27 mouse cellular contexts compared by ENCODE assay signal in genomic region chr6:48683263-48683821, GRCm38 (mm10). TPM values are rescaled to one million over a fixed set of nuclear protein-coding genes. Genes with fewer than 3 reads are reported as not detected.
"Had no signal": no experiment of that assay in that cellular context is flagged by ENCODE, and none has a peak within 500 bp of the region (broad histone marks: within the 10 kb centered on the region; RNA-seq: fewer than 3 reads in every experiment).

No protein-coding gene starts in this region.

RNA-seq across cellular contexts. Expression of gene Gimap4, which starts 1.0 kb away (rescaled TPM):
- total RNA-seq: layer of hippocampus, adult 18-20 months; layer of hippocampus, adult 2 months; layer of hippocampus, postnatal 25 days had no signal

RNA-seq across cellular contexts. Expression of gene Gm28053, which starts 35.1 kb away (rescaled TPM):
- total RNA-seq: hindbrain, postnatal 0 days; layer of hippocampus, adult 2 months; layer of hippocampus, postnatal 10 days; layer of hippocampus, postnatal 36 days had no signal
- polyA plus RNA-seq: hindbrain, embryonic 10.5 days; hindbrain, embryonic 11.5 days; hindbrain, embryonic 13.5 days; hindbrain, postnatal 0 days had no signal

RNA-seq across cellular contexts. Expression of gene Gimap7, which starts 35.1 kb away (rescaled TPM):
- total RNA-seq: heart, postnatal 10 days; heart, postnatal 4 days; hindbrain, postnatal 0 days; layer of hippocampus, adult 18-20 months; layer of hippocampus, adult 2 months; layer of hippocampus, adult 8-10 months; layer of hippocampus, postnatal 10 days; layer of hippocampus, postnatal 14 days; layer of hippocampus, postnatal 25 days; layer of hippocampus, postnatal 36 days; left cerebral cortex, adult 18-20 months had no signal
- polyA plus RNA-seq: heart, embryonic 10.5 days; heart, embryonic 11.5 days; heart, embryonic 12.5 days; heart, embryonic 13.5 days; heart, embryonic 14.5 days; heart, postnatal 0 days; hindbrain, embryonic 10.5 days; hindbrain, embryonic 11.5 days; hindbrain, embryonic 12.5 days; hindbrain, embryonic 13.5 days; hindbrain, embryonic 14.5 days; hindbrain, embryonic 15.5 days; hindbrain, embryonic 16.5 days; hindbrain, postnatal 0 days; kidney, embryonic 14.5 days; kidney, embryonic 15.5 days; kidney, embryonic 16.5 days had no signal
